Mouse (Mus musculus): ENCODE data around the gene Hmgn5. TPM values are rescaled to one million over a fixed set of nuclear protein-coding genes. Genes with fewer than 3 reads are reported as not detected.

Hmgn5 gene
- total RNA-seq (2023), result 8.3 and 13.0 TPM in 2 replicates

DNA sequence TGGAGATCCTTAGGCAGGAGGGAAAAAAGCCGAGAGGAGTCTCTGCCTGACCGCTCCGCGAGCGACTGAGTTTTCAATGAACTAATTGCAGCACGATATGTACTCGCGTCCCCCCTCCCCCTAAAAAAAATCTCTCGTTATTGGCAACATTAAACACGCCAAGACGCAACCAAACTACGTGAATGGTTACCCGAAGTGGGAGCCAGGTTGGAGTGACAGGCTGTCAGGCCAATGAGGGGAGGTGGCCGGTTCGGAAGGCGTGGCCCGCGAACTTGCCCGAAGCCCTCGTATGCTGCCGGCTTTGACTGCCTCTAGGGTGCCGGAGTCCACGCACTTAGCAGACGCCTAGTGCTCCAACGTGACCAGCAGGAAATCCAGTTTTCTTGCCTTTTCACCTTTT is at the start of gene Hmgn5:
Gene Hmgn5 (minus strand): TSS at position 122 of the 400 bp plus-strand sequence.

Other genes starting within 250 kb of the Hmgn5 start
- 19.4 and 27.7 TPM in 2 replicates for gene Brwd3, start 179.0 kb downstream of the Hmgn5 start, total RNA-seq (2023)
- 38.1 and 50.2 TPM in 2 replicates for gene Sh3bgrl, start 82.0 kb upstream of the Hmgn5 start, total RNA-seq (2023)
- 2.3 and 4.0 TPM in 2 replicates for gene Gm6377, start 183.4 kb upstream of the Hmgn5 start, total RNA-seq (2023)

Data from neutrophil, adult 65 days (primary cell).